Mouse (Mus musculus) T-helper 1 cell (primary cell): Measurements from ENCODE around the gene Dnajb7.

Experiments
- in situ Hi-C: fragments of 300-600 bp; cut with MboI, MseI; formaldehyde crosslinking; loops from one replicate; pipeline ENCODE4 v1.15.1; 2025; ENCODE audit warnings: high pct_unique_total_duplicates

Gene Dnajb7

DNA sequence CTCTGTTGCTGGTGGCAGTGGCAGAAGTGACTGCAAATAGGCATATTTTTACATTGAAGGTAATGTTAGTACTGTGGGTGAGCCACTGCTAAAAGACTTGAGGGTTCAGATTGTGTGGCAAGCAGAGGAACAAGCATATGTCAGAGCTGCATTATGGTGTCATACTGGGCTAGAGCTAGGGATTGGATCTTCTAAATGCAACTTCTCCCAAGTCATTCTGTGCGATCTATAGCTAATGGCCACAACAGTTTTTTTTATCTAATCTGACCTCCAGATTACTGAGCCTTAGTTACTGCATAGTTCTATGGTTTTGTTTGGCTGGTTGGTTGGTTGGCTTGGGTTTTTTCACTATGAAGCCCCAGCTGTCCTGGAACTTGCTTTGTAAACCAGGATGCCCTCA is at the start of gene Dnajb7:
Gene Dnajb7, minus strand, starts transcription at position 101 of the 400 bp plus-strand sequence.
- in situ Hi-C loops: loop anchor here (25.0 kb wide), 1 partner anchor 1171 kb away; the partner anchor contains the start of genes AC140267.1 and Mief1

DNA sequence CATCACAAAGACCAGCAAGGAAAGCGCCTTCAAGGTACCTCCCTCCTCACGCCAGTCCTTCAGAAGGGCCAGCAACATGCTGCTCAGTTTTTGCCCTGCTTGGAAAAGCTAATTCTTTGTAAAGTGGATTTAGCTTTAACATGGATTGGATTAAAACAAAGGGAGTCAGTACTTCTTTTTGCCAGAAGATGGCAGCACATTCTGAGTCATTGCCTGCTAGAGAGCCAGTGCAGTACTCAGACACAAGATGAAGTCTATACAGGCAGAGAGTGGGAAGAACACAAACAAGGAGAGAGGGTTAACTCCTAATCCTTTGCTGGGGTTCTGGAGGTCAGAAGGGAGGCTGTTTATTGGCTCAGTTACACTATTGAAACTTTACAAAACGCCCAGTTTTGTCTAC is 40.4 kb upstream of the Dnajb7 start:
- in situ Hi-C loops: loop anchor here (5.0 kb wide), 1 partner anchor 49 kb away; no protein-coding TSS in a partner anchor

DNA sequence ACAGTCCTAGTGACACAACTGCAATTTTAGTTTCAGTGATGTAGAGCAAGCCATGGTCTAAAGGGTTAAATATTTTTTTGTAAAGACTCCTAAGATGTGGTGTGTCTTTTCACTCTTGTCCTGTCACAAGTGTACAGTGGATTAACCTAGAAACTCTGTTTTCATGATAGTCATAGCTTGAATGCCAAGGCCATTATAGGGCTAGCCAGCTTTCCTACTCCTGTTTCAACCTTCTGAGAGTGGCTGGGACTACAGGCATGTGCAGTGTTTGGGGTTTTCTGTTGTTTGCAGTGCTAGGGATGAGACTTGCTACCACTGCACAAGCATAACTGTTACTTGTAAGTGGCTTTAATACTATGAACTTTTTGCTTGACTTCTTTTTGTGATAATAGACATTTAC is 31.1 kb upstream of the Dnajb7 start:
- in situ Hi-C loops: no loop called here

DNA sequence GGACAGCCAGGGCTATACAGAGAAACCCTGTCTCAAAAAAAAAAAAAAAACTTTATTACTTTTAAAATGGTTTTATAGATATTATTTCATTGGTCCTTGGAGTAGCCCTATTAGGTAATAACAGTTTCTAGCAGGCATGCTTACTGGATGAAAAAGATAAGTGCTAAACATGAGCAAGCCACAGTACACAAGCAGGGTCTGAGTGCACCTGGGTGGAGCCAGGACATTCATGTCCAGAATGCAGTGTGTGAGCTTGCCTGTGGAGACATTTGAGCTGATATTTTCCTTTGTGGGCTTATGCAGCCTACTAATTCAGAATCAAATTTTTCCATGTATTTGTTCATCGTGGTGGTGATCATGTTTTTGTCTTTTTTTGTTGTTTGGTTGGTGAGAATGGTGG is 30.2 kb upstream of the Dnajb7 start:
- in situ Hi-C loops: no loop called here

DNA sequence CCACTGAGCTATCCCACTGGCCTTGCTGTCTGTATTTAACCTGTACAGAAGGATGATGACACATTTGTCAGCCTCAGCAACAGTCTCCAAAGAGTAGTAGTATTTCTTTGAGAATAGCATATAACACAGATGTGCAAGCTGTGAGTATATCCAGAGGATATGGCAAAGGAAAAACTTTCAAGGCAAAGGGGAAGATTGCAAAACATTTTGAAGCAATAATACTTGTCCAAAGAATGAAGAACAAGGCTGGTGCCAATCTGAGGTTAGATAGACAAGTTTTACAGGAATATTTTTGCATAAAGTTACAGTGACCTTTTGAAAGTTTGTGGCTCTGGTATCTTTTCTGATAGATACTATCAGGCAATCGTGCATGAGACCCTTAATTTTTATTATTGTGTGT is 23.1 kb upstream of the Dnajb7 start:
- in situ Hi-C loops: no loop called here

DNA sequence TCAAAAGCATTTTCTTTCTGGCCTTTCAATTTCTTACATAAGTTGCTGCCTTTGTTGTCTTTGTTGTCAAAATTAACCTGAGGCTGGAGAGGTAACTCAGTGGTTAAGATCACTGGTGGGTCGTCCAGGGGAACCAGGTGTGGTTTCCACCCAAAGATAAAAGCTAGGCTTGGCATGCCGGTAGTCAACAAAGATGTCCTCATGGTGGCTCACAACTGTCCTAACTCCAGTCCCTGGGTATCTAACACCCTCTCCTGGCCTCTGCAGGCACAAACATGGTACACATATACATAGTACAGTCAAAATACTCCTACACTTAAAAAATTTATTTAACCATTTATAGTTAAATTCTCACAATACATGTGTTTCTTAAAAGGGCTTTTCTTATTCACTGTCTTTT is 19.8 kb upstream of the Dnajb7 start:
- in situ Hi-C loops: no loop called here

DNA sequence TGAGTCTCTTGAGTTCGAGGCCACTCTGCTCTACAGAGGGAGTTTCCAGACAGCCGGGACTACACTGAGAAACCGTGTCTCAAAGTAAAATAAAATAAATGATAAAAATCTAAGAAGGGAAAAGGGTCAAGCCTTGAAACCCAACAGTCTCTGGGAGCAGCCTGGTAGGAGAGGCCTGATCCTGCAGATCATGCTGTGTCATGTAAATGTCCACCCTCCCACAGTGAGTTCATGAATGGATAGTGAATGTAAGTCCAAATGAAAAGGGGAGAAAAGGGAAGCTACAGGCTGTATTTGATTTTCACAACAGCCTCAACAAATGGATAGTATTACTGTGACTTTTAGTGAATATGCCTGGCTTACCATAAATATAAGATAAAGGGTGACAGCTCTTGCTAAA is 17.2 kb upstream of the Dnajb7 start:
- in situ Hi-C loops: no loop called here

DNA sequence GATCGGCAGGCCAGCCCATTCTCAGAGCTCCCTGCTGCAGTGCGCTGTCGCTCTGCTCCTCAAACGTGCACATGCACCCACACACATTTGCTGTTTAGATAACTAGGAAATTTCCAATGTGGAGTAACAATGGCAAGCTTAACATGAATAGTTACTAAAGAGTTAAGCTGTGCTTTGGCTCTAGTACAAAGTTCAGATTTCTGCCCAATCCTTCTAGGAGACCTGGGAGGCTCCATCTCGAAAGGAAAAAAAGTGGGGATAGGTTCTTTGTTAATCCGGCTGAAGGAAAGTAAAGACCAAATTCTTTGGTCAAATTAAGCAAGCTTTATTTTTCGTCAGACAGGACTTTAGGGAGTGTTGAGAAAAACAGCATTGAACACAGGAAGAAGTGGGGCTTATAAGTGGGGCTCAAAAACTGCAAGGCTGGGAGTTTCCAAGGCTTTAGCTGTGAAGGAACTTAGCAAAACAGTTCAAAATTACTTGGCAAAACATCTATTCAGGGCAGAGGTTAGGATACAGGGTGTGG is 14.1 kb upstream of the Dnajb7 start:
- in situ Hi-C loops: loop anchor here (25.0 kb wide), 1 partner anchor 1185 kb away; the partner anchor contains the start of genes AC140267.1 and Mief1

DNA sequence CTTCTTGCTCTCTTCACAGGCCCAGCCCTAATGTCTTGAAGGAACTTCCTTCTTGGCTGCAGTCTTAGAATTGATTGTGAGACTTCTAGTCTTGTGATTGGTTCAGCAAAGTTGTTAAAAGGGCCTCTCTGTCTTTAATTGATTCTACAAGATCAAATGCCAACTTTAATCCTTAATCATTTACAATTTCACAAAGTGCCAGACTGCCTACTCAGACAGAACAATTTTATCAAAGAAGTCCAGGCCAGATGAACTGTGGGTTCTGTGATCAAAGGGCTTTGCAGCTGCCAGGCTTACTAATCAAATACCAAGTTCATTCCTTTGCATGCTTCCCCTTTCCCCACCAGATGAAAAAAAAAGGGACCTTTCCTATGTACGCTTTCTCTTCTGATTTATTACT is 13.4 kb upstream of the Dnajb7 start:
- in situ Hi-C loops: loop anchor here (25.0 kb wide), 1 partner anchor 1184 kb away; the partner anchor contains the start of genes AC140267.1 and Mief1

DNA sequence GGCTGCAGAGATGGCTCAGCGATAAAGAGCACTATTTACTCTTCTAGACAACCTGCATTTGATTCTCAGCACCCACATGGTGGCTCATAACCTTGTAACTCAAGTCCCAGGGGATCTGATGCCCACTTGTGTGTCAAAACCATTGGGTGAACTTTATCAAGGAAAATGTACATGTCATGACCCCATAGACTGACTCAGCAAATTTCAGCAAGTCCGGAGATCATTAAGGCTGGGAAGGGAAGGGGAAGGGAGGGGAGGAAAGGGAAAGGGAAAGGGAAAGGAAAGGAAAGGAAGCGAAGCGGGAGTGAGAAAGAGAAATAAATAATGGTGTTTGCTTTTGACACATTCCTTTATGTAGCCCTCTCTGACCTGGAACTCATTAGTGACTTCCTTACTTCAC is 10.0 kb upstream of the Dnajb7 start:
- in situ Hi-C loops: loop anchor here (25.0 kb wide), 1 partner anchor 1181 kb away; the partner anchor contains the start of genes AC140267.1 and Mief1

DNA sequence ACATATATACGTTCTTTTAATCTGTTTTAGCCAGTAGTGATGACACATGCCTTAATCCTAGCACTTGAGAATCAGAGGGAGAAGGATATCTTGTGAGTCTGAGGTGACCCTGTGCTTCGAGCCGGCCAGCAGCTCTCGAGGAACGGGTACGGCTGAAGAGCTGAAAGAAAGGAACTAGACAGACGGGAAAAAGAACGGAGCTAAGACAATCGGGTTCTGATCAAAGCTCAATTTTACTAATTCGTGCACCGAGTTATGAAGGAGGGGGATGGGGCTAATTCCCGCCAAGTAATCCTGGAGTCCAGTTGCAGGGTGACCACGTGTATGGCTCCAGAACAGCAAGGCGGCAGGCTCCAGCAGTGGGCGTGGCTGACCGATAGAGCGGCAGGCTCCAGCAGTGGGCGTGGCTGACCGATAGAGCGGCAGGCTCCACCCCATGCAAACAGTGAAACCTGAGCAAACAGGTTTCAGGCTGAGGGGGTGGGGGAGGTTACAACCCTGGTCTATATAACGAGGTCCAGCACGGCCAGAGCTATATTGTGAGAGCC is 8.7 kb upstream of the Dnajb7 start:
- in situ Hi-C loops: loop anchor here (25.0 kb wide), 1 partner anchor 1180 kb away; the partner anchor contains the start of genes AC140267.1 and Mief1

DNA sequence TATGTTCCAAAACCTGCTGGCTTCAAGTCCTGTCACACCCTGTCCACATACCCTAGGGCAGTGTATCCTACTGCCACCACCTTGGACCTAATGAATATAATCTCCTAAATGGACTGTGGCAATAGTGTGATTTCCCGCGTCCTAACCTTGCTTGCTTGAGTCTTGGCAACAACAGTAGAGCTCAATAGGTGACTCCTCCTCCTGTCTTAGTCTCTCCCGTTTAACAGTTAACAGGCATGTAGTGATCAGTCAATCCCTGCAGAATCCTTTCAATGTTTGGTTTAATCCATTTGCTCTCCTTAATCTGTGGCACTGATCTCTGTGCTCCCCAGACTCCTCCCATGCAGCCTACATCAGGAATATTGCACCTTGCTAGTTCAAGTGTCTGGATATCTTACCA is 3.1 kb downstream of the Dnajb7 start:
- in situ Hi-C loops: loop anchor here (25.0 kb wide), 1 partner anchor 1168 kb away; the partner anchor contains the start of genes AC140267.1 and Mief1

DNA sequence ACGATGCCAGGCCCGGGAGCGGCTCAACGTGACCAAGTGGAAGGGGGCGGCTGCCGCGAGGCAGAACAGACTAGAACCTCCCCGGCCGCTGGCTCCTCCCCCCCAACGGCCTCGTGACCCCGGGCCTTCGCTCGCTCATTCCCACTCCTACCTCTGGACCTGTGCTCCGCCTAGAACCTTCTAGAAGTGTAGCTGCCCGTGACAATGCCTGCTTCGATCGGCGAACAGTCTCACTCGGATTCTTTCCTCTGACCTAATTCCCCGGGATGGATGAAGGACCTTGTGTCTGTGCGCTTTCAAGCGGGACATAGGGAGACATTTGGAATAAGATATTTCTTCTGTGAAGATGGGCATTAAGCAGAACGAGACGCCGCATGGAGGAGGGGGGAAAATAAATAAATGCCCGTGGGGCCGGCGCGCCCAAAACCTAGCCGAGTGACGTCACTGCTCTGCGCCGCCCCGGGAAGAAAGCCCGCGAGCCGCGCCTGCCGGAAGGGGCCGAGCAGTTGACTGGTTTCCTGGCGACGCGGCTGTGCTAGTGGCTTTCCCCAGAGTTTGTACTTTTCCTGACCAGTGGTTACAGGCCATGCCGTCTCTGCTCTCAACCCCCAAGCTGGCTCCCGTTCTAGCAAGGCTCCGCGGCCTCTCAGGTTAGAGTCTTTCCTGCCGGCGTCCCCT is 8.3 kb downstream of the Dnajb7 start, which contains the start of the genes St13 and Xpnpep3:
Gene St13, minus strand, starts transcription at position 440 of the 678 bp plus-strand sequence.
Gene Xpnpep3, plus strand, starts transcription at position 501 of the 678 bp plus-strand sequence.
- in situ Hi-C loops: loop anchor here (25.0 kb wide), 1 partner anchor 1162 kb away; the partner anchor contains the start of genes AC140267.1 and Mief1

DNA sequence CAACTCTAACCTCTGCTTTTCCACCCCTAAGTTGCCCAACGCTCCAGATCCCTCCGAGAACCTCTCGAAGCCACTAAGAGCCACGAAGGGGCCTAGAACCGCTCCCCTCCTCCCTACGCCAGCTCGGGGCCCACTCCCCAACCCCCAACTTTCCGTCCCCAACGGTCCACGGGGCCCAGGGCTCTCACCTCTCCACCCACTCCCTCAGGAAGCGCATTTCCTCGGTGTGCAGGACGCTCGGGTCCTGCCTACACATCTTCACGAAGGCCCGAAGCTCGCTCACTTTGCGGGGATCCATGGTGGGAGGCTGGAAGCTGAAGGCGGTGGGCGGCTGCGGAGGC is 8.8 kb downstream of the Dnajb7 start:
- in situ Hi-C loops: no loop called here

DNA sequence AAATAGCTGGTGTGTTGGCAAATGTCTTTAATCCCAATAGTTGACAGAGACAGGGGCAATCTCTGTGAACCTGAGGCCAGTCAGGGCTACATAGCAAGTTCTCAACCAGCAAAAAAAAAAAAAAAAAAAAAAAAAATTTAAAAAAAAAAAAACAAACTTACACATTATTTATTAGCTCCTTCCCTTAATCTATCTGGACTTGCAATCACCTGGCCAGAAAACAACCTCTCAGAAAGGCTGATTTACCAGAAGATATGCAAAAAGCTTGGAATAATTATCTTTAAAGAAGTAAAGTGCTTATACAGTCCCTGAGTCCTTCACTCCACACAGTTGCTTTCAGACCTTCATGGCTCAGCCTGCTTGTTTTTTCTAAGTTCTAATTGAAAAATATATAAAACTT is 9.9 kb downstream of the Dnajb7 start:
- in situ Hi-C loops: no loop called here

DNA sequence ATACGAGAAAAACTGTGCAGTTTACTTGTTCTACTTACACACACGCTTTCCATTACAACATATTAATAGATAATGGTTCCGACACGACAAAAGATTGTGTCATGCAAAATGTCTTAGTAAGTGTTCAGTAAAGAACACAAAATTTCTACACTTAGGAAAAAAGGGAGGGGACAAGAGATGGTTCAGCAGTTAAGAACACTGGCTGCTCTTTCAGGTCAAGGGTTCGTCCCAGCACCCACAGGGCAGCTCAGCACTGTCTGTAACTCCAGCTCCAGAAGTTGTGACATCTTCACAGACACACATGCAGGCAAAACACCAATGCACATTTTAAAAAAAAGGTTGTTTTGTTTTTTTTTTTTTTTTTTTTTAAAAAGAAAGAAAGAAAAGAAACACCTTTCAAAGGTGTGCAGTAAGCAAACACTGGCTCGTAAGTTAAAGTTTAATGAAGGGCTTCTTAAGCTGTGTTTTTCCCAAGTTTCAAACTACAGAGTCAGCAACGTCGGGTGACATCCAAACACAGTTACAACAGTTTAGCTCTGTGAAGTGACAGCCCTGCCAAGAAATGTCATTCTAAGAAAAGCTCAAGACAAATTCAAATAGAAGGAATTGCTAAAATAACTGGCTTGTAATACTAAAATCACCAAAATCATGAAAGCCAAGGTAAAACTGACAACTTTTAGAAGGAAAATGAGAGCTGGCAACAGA is 13.7 kb downstream of the Dnajb7 start:
- in situ Hi-C loops: no loop called here

DNA sequence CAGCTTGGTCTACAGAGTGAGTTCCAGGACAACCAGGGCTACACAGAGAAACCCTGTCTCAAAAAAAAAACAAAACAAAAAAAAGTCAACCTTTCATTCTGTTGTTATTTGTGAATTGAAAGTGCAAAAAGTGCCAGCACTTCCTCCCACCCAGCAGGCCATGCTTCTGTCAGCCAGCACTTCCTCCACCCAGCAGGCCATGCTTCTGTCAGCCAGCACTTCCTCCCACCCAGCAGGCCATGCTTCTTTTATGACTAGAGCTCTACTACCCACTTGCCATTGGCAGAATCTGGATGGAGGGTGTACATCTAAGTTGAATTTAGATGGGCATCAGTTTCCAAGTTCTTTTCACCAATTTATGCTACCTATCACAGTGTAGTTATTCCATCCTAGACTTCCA is 15.1 kb downstream of the Dnajb7 start:
- in situ Hi-C loops: no loop called here

DNA sequence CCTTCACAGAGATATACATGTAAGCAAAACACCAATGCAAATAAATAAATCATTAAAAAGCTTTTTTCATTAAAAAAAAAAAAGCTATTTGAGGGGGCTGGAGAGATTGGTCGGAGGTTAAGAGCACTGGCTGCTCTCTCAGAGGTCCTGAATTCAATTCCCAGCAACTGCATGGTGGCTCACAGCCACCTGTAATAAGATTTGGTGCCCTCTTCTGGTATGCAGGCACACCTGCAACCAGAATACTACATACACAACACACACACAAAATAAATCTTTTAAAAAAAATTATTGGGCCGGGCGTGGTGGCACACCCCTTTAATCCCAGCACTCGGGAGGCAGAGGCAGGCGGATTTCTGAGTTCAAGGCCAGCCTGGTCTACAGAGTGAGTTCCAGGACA is 21.8 kb downstream of the Dnajb7 start:
- in situ Hi-C loops: no loop called here

DNA sequence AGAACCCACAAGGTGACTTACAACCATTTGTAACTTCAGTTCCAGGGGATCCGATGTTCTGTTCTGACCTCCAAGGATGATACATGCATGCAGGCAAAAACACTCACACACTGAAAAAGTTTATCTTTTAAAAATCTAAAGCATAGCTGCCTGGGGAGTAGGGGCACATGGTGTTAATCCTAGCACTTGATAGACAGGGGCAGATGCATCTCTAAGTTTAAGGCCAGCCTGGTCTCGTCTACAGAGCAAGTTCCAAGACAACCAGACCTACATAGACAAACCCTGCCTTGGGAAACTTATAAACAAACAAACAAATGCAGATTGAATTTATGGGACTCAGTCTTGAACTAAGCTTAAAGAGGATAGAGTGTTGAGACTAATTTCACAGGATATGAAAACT is 29.3 kb downstream of the Dnajb7 start:
- in situ Hi-C loops: no loop called here

DNA sequence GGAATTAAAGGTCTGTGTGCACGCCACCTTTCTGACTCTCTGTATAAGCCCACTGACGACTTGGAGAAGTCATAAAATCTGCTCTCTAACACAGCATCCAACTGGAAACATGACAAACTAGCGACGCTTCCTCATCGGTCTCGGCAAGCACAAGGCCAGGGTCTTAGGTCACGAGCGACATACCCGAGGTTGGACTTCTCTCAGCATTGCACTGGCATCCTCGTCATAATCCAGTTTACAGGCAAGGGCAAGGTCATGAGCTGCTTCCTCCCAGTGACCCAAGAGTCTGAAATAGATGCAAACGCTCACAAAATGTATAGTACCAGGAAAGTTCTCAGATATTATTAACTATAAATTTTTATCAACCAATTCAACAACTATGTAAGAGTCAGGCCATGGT is 33.5 kb downstream of the Dnajb7 start:
- in situ Hi-C loops: no loop called here

DNA sequence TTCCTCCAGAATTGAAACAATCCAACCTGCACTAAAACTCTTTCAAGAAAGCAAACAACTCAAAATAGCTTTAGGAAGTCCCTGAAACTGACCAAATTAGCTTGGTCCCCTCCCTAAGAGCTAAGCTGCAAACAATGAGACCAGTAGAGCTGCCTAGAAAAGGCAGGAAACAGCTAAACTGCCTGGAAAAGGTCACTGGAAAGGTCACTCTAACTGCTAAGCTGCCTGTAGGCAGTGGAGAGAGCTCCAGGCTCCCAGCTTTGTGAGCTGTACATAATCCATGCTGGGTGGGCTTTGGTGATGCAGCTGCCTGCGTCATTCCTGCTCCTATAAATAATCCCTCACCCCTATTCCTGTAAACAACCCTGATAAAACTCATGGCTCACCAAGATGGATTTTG is 37.7 kb downstream of the Dnajb7 start:
- in situ Hi-C loops: no loop called here

DNA sequence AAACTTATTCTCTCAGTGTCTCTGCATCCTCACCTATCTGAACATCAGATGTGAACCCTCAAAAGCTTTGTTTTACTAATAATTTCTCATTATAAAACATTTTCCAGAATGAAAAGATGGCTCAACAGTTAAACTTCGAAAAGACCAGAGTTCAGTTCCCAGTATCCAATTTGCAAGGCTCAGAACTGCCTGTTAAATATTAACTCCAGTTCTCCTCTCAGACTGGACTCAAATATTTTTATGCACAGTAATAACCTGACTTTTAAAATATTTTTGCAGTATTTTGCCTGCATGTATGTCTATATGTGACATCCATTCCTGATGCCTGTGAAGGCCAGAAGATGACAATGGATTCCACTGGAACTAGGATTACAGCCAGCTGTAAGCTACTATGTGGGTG is 39.5 kb downstream of the Dnajb7 start:
- in situ Hi-C loops: no loop called here
